Mouse (Mus musculus) brown adipose tissue, adult 24 weeks (tissue): ENCODE results near the gene Msantd4. TPM values are rescaled to one million over a fixed set of nuclear protein-coding genes. Genes with fewer than 3 reads are reported as not detected.
"Not testable (repeated sequence)": the region's sequence is repeated elsewhere in the genome, so short reads cannot be mapped to it uniquely, and the experiment has no call there.

Experiments
- H3K27ac ChIP-seq: fragments of 200-500 bp; replicated peaks from 2 replicates; pipeline ENCODE4 v1.5.1; 2012; ENCODE audit warnings: low read depth, mild to moderate bottlenecking, low read length
- H3K4me1 ChIP-seq: fragments of 200-500 bp; 2 replicates; pipeline ENCODE4 v1.6.1; 2012; ENCODE audit warnings: low read length, mixed read lengths; ENCODE audit not compliant: control insufficient read depth, insufficient read depth, insufficient read length
- H3K4me3 ChIP-seq: fragments of 200-500 bp; 2 replicates; pipeline ENCODE4 v1.5.1; 2012; ENCODE audit warnings: low read depth, mild to moderate bottlenecking, low read length, moderate library complexity; ENCODE audit not compliant: insufficient read depth
- polyA plus RNA-seq: library from polyadenylated mRNA; stranded (reverse); fragments of >200 nt; gene quantifications from 2 replicates; pipeline ENCODE4 v1.2.4, GENCODE M21; 2012; ENCODE audit not compliant: missing spikeins, insufficient read depth, insufficient read length

The Msantd4 gene
- 17.8 and 22.1 TPM in 2 replicates for polyA plus RNA-seq

- H3K4me3 ChIP-seq = peak within 1 kb of the TSS; percentile 82
- H3K4me1 ChIP-seq = no peaks in the 10 kb centered on the region
- peak within 1 kb of the TSS; percentile 80 for H3K27ac ChIP-seq
Observed at GRCm38 (mm10) chr9:4375828-4376639, at the start of gene Msantd4. TSS of gene Msantd4 (plus strand) at chr9:4376562.

GRCm38 (mm10) chr9:4353163-4353562 is 23.2 kb upstream of the Msantd4 start:
- Histone ChIP-seq H3K4me1 (no peaks in the 10 kb centered on the region), H3K27ac (no peak overlapping the region), H3K4me3 (no peak overlapping the region)

DNA sequence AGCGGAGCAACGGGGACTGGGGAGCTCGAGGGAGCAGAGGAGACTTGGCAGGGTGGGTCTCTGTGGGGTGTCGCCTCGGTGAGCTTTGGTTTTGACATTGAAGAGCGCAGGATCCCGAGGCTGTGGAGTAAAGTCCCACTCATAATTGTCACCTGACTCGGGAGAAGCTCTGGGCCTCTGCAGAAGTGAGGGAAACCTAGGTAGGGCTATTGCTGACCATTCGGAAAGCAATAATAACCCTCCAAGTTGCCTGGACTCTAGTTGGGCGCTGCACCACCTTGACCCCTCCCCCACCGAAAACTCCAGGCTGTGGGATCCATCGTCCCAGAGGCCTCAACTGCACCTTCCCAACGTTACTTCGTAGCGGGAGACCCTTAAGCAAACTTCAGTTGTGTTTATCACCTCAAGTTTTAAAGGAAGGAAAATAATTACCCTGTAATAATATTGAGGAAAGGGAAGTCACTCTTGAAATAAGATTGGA is 318 bp downstream of the Msantd4 start:
- Histone ChIP-seq H3K27ac (peak overlapping the region; percentile 22; the same call in 1 of the 2 replicates), H3K4me1 (no peaks in the 10 kb centered on the region), H3K4me3 (peak overlapping the region; percentile 82)

GRCm38 (mm10) chr9:4400801-4401200 is 24.4 kb downstream of the Msantd4 start:
- H3K4me1 ChIP-seq, H3K4me3 ChIP-seq, H3K27ac ChIP-seq: not testable (repeated sequence)

Other genes with a start within 250 kb of the Msantd4 start
- gene Aasdhppt, start 67.1 kb upstream of the Msantd4 start, polyA plus RNA-seq = 25.0 and 31.8 TPM in 2 replicates
- 5.2 and 5.5 TPM in 2 replicates for gene Kbtbd3, start 66.7 kb upstream of the Msantd4 start, polyA plus RNA-seq